Mouse (Mus musculus) mouse trophoblast stem cell (cell line): ENCODE results near the gene Rpl23a.

Experiments used
- in situ Hi-C, 2 experiments: fragments of 300-500 bp; cut with MseI, MboI; formaldehyde crosslinking; loops; 2 replicates in 1 of 2; 3 replicates in 1 of 2; pipeline ENCODE4 v1.15.1; 2025

The Rpl23a gene

DNA sequence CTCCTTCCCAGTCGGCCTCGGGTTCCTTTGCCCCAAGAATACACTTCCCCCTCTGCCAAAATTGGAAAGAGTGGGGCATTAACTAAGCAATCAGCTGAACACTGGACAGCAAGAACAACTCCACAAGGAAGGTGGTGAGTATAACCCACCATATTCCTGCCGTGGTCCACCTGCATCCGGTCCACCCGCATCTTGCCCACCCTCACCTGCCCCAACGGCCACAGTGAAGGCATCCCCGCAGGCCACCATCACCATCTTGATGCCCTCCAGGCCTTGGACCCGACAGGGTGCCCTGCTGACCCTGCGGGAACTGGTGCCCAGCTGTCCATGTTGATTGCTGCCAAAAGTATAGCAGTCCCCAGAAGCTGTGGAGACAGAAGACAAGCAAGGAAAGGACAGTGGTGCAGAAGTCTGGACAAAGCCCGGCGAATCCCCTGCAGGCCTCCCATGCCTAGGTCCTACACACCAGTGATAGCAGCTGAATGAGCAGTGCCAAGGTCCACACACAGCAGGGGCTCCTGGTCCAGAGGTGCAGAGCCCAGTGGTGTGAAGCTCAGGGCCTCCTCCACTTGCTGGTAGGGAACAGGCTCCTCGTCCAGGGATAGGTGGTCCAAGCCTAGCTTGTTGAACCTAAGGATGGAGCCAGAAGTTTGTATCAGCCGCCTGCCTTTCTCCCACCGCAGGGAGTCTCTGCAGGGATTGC is 16.0 kb downstream of the Rpl23a start:
- in situ Hi-C loops = no loop called here

DNA sequence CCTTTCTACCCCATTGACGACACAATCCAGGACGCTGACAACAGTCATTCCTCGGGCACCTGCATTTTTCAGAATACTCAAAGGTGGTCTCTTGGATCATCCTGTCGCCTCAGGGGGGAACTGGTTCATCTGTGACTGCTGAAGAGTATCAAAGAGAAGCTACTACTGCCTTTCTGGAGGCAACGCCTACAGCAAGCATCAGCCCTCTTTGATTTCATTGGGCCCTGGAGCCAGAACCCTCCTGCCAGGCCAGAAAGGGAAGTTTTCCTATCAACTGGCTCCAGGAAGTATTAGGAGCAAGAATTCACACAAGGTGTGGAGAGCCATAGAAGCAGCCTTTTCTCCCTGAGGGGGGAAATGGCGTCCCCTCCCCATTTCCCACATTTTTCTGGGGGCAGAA is 16.7 kb downstream of the Rpl23a start:
- in situ Hi-C loops = no loop called here

DNA sequence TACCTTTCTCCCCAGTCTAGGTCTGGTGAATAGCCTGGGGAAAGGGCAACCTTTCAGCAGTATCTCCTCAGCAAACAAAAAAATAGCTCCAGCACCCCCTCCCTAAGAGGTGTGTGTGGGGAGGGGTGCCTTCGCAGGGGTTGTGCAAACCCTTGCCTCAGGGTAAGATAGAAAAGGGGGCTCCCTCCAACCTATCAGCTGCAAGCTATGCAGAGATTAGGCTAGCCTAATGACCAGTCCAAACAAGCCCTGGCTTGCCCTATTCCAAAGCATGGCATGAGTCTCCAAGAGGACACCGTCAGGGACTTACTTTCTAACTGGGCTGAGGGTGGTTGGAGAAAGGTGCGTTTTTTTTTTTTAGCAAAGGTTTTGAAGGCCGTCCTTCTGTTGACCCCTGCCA is 17.2 kb downstream of the Rpl23a start:
- in situ Hi-C loops = no loop called here

DNA sequence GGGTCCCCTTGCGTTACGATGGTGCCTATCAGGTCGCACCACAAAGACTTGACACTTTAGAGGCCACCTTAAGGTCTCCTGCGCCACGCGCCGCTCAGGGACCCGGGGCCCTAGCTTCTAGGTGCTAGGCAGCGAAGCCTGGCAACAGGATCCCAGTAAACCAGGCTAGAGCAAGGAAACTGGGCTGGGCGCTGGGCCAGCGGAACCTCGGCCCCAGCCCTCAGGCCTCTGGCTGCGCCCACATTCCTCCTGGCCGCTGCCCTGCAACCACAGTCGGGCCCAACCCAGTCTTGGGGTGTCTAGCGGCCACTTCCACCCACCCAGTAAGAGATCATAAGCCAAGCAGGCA is 17.6 kb downstream of the Rpl23a start:
- in situ Hi-C loops = no loop called here

DNA sequence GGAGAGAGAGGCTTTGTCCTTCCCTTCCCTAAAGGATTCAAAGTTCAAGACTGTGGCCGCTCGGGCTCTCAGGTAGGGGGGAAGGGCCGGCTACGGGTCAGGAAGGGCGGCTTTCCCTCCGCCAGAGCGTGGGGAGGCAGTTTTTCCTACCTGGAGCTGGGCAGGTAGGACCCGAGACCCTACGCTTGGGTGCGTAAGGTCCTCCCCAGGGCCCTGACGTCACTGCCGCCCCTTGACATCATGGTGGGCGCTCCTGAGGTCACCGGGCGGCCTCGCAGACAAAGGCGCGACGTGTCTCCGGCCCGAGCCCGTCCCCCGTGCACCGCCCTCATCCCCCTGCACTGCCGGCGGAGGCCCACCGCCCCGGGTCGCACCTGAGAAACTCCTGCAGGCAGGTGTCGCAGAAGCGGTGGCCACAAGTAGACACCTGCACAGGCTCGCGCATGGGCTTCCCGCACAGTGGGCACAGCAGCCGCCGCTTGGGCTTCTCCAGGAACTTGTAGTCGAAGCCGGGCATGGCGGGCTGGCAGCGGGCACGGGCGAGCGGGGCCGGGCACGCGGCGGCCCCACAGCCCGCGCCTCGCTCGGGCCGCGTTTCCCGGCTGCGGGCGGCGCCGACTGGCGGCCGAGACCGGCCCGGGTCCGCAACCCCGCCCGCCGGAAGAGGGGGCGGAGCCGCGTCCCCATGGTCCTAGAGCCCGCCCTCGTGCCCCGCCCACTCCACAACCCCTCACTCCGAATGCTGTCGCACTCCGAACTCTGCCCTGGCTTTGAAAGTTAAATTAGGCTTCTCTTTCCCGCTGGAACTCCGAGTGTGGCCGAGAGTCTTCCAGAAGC is 18.2 kb downstream of the Rpl23a start, which contains the start of gene Traf4:
Gene Traf4, minus strand, starts transcription at position 666 of the 837 bp plus-strand sequence.
- in situ Hi-C loops = no loop called here

DNA sequence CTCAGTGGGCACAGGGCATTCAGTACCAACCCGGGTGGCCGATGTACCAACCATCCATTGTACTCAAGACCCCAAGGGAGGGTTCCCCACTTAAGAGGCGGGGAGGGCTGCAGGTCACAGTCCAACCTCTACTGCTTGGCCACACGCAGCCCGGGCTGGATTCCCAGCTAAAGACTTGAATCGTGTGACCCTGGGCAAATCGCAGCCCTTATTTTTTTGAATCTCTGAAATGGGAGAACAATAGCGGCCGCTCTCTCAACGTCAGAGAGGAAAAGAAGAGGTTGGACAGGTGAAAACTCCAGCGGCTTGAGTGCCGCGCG is 18.8 kb downstream of the Rpl23a start:
- in situ Hi-C loops = no loop called here

DNA sequence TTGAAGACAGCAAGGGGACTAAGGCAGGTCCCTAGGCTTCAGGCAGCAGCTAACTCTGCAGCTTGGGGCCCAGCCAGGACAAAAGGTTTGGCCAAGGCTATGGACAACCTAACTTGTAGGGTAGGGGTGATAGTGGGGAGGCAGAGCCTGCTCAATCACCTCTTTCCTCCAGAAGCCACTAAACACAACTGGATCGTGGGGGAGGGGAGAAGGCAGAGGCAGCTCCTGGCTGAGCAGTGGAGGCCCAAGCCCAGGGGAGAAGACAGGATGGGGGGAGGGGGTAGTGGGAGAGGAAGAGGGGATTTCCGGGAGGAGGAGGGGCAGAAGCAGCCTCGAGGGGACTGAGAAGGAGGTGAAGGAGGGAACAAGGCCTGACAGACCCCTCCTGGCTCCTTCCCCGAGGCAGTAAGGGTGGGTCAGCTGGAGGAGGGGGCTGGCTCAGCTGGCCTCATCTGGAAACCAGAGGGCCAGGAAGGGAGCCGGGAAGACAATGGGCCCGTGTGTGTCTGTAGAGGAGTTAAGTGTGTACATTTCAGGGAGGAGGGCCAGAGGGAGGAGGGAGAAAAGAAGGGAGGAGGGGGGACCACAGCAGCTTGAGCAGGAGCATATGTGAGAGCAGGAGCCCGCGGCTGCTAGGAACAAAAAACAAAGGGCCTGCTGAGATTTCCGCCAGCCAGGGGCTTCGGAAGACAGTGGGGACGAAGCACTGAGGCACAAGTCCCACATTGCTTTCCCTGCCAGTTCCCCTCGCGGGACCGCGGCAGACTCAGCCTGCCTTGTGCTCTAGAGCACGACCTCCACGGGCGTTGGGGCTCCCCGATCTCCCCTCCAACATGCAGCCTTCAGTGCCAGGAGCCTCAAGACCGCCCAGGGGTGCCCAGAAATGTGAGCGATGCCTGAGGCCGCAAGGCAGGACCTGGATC is 19.4 kb downstream of the Rpl23a start:
- in situ Hi-C loops = no loop called here

DNA sequence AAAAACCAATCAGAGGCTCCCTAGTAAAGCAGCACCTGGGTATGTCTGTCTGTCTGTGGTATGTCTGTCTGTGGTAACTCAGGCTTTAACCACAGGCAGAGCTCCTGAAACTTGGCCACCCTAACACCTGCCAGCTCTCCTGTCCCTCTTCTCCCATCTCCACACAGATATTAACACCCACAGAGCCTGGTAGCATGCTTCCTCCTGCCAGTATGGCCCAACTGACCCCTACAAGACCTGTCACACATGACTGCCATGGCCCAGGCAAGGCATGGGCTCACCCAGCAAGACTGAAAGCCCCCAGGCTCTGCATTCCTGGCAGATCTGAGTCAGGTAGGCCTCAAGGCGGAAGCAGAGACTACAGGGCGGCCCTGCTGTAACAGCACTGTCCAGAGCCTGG is 20.3 kb downstream of the Rpl23a start:
- in situ Hi-C loops = no loop called here

DNA sequence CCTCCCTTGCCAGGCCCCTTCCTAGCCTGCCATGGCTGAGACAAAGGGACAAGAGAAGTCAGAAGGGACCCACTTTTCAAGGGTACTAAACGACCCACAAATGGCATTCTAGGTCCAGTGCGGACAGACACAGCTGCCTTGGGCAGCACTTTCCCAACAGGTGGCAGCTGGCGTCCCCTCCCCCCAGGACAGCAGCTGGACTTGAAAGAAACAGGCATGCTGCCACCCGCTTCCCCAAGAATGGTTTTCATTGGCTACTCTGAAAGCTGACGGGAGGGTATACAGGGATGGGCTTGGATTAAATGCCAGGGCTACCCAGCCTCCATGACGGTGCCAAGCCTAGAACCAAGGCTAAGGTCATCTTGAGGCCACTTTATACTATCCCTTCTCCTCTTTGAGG is 20.9 kb downstream of the Rpl23a start:
- in situ Hi-C loops = no loop called here

DNA sequence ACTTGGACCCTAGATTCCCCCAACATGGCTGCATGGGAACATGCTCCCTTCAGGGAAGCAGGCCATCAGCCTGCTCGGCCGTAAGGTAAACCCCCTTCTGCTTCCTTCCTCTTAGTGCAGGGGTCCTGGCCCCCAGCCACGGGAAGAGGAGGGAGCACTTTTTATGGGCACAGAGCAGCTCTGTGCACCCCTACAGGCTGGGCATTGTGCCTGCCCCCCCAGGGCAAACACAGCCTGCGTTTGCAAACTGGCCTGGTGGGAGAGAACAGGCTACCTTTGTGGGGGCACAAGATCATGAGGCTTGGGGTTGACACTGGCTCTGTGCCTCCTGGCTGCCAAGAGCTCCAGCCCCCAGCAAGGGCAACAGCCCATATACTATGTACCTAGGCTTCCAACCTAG is 21.4 kb downstream of the Rpl23a start:
- in situ Hi-C loops = no loop called here

DNA sequence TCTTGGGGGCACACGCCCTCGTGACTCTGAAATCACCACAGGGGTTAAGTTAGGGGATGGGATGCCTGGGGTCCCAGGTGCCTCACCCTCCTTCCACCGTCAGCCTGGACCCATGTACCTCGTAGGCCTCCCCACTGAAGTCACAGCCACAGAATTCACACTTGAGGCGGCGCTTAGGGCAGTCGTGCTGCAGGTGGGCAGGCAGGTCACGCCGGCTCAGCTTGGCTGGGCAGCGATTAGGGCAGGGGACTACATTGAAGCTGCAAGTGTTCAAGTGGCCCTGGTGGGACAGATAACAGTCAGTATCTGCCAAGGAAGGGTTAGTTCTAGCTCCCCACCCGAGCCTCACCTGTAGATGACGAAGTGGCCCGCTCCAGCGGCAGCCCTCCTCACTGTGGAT is 22.2 kb downstream of the Rpl23a start:
- in situ Hi-C loops = no loop called here

DNA sequence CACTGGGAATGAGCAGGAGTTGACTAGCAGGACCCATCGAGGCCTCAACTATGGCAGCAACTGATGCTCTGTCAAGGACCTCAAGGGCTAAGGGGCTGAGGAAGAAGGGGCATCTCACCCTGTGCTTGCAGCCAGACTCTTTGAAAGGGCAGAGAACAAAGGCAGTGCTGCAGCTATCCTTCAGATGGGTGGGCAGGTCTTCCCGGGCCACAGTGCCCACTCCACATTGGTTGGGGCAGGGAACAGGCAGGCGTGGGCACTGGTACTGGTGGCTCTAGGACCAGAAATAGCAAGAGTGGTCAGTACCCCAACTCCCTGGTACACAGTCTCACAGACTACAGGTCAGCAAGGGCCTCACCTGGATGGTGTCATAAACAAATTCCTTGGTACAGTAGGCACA is 22.7 kb downstream of the Rpl23a start:
- in situ Hi-C loops = no loop called here

DNA sequence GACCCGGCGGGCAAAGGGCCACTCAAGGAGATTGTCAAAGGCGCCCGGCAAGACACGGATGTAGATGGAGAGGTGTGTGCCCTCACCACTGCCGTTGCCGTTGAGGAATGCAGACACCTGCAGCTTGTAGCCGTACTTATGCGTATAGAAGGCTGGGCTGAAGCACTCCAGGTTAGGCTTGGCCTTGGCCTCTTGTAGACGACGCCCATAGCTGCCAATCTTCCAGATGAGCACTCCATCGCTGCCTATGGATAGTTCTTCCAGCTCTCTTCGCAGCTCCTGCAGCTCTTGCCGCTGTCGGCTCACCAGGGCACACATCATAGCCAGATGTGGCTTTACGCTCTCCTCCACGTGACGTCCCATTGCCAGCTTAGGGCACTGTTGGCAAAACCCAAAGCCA is 23.2 kb downstream of the Rpl23a start:
- in situ Hi-C loops = no loop called here

DNA sequence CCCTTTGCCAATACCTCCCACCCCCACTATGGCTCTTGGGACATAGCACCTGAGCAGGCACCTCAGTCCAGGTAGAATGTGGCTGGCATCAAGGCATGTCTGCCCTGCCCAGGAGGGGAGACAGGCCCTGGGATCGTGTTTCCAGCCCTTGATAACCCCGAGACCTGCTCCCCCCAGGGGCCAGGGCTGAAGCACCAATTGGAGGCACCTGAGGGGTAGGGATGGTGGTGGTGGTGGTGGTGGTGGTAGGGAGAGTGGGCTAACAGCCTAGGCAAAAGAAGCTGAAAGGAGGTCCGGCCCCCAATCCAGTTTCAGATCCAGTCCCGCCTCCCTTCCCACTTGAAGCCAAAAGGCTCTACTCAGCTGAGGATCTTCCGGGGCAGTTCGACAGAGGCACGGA is 23.8 kb downstream of the Rpl23a start:
- in situ Hi-C loops = no loop called here

DNA sequence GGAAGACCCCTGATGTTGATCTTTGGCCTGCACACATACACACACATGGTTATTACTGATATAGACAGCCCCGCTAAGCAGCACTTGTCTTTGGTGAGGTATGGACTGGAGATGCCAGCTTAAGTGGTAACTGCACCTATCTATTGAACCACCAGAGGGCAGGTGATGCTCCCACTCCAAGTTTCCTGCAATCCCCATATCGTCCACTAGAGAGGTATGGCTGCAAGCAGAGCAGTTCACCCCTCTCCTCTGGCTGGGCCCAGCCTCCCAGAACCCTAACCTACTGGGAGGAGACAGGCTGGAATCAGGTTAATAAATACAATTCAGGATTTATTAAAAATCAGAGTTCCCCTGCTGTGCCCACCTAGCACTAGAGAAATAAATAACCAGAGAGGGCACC is 24.3 kb downstream of the Rpl23a start:
- in situ Hi-C loops = no loop called here

DNA sequence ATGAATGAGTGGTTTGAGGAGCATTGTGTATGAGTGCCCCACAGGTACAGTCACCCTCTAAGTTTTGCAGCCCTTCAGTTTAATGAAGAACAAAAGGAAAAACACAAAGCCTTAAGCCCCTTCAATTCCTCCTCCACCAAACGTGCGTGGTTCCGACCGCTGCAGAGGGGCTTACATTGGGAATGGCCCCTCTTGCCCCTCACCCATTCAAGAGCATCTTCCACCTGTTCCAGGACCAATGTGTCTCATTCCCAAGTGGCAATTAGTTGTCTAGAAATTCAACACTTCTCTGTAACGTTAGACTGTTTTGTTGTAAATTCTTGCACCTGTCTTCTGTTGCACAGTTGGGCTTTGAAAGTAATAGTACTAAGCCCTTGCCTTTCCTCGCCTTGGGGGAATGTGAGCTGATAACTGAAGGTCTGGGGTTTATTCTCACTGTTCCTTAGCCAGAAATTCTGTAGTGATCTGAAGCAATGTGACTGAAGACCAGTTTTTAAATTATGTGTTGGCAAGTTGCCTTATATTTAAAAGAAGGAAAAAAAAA is 27.2 kb downstream of the Rpl23a start:
- in situ Hi-C loops = no loop called here

DNA sequence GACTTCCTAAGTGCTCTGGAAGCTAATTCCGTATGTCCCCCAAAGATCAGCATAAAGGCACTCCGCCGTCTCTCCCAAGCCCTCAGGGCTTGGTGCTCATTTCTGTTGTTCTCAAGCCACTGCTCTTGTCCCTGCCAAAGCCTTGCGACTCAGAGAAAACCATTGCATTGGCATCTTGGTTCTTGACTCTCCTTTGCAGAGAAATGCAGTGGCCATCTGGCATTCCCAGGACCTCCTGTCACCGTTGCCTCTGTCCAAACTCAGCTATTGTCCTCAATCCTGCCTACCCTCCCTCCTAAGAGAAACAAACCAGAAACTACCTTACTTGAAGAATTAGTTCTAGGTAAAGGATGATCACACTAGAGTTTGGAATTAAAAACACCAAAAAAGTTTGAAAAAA is 27.7 kb downstream of the Rpl23a start:
- in situ Hi-C loops = no loop called here

DNA sequence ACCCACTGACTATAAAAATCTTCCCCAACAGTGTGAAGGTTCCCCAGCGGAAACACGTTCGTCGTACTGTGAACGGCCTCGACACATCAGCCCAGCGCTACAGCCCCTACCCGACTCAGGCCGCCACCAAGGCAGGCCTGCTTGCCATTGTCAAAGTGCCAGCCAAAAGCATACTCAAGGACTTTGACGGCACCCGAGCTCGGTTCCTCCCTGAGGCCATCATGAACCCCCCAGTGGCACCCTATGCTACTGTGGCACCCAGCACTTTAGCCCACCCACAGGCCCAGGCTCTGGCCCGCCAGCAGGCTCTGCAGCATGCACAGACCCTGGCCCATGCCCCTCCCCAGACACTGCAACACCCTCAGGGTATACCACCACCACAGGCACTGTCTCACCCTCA is 29.6 kb downstream of the Rpl23a start:
- in situ Hi-C loops = loop anchor here in 1 of 2 experiments (5.0 kb wide), 1 partner anchor 51 kb away; no protein-coding TSS in a partner anchor

DNA sequence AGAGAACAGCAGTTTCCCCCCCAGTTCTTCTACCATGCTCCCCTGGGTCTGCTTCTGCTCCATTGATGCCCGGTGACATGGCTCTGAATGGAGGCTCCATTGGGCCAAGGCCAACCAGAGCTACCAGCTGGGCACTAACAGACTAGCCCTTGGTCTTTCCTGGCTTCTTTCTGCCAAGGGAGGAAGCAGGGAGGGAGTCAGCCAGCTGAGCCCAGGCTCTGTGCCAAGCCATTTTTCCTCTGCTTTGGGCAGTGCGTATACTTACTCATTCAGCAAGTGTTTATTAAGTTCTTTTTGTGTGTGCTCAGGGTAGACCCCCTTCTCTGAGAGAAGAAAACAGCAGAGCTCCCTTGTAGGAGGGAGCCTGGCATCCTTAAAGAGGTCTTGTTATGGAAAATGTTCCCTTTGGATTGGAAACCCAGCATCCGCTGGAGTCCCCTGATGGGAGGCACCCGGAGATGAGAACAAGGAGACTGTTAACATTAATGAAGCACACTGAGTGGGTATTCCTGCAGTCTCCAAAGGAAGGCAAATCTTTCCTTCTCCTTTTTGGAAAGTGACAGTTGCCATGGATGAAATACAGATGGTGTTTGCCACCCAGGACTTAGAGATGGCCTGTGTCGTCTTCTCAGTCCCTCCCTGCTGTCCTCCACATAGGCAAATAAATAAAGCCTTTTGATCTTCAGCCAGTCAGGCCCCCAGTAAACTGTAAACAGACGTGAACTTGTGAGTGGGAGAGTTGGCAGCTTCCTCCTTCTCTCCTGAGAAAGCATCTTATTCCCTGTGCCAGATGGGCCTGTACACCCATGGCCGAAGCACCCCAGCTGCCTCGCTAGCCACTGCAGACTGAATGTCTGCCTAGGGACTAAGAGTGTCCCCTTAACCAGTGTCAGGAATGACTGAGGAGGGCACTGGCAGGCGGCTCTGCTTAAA is 30.8 kb downstream of the Rpl23a start:
- in situ Hi-C loops = loop anchor here in 1 of 2 experiments (5.0 kb wide), 1 partner anchor 50 kb away; no protein-coding TSS in a partner anchor

DNA sequence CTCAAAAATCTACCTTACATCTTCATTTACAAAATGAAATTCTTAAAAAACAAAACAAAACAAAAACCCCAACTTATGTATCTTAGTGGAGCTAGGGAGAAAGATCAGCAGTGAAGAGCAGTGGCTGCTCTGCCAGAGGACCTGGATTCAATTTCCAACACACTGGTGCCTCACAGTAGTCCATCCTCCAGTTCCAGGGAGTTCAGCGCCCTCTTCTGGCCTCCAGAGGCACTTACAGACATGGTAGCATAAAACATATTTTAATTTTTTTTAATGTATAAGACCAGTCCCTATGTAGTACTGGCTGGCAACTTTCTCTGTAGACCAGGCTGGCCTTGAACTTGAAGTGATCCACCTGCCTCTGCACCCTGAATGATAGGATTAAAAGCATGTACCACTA is 32.2 kb downstream of the Rpl23a start:
- in situ Hi-C loops = loop anchor here in 1 of 2 experiments (5.0 kb wide), 1 partner anchor 49 kb away; no protein-coding TSS in a partner anchor
